Mouse (Mus musculus): ENCODE results near the gene Cd3e.
"Not testable (repeated sequence)": the region's sequence is repeated elsewhere in the genome, so short reads cannot be mapped to it uniquely, and the experiment has no call there.

Cd3e gene

GRCm38 (mm10) chr9:44977813-44978212, 31.6 kb downstream of the Cd3e start:
- DNase-seq (ENCODE audit: low spot score): no peak

DNA sequence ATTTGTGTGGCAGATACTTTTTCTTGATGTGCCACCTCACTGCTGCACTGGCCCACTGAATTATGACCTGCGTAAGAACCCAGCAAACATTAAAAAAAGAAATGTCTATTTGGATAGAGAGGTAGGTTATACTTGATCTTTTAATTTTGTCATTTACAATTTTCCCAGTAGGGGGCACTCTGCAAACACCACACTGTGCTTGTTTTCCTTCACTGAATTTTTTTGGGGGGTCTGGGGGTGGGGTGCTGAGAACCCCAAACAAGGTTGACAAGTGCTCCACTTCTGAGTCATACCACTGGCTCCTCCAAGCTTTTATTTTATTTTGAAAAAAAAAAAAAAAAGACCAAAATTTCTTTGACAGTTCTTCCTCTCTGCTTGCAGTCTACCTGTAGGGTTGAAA, 40.0 kb downstream of the Cd3e start:
- no peak for DNase-seq (ENCODE audit: low spot score)

GRCm38 (mm10) chr9:44967763-44968162, 41.7 kb downstream of the Cd3e start:
- DNase-seq (ENCODE audit: low spot score): not testable (repeated sequence)

DNA sequence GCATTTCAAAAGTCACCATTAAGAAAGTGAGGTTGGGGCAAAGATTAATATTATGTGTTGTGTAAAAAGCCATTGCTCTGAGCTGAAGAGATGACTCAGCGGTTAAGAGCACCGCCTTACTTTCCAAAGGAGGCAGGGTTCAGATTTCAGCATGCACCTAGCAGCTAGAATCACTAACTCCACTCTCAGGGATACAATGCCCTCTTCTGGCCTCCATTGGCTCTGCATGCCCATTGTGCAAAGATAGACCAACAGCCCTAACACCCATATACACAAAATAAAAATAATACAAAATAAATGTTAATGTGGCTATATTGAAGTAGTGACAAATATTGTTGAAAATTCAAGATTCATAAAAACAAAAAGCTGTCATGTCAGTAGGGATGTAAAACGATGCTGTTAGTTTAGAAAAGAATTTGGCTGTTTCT, 42.6 kb downstream of the Cd3e start:
- DNase-seq (ENCODE audit: low spot score): peak; percentile 72

DNA sequence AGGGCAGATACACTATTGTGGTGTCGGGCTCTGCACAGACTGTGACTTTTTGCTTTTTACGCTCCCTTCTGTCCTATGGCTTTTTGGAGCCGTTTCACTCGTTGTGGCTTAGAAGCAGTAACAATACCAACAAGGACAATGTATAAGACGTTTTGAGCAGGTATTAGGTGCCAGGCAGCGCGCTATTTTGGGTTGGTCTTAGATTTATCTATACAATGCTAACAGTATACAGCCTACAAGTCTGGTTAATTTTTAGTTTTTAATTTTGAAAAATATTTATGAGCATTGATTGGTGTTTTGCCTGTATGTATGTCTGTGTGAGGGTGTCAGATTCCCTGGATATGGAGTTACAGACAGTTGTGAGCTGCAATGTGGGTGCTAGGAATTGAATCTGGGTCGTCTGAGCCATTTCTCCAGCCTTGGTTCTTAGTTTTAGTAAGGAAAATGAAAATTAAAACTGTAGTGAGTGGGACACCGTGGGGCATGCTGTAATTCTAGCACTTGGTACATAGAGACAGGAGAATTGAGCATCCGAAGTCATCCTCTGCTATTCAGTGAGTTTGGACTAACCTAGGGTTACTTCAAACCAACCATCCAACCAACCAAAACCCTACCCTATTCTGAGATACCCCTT, 43.5 kb downstream of the Cd3e start:
- no peak for DNase-seq (ENCODE audit: low spot score)

DNA sequence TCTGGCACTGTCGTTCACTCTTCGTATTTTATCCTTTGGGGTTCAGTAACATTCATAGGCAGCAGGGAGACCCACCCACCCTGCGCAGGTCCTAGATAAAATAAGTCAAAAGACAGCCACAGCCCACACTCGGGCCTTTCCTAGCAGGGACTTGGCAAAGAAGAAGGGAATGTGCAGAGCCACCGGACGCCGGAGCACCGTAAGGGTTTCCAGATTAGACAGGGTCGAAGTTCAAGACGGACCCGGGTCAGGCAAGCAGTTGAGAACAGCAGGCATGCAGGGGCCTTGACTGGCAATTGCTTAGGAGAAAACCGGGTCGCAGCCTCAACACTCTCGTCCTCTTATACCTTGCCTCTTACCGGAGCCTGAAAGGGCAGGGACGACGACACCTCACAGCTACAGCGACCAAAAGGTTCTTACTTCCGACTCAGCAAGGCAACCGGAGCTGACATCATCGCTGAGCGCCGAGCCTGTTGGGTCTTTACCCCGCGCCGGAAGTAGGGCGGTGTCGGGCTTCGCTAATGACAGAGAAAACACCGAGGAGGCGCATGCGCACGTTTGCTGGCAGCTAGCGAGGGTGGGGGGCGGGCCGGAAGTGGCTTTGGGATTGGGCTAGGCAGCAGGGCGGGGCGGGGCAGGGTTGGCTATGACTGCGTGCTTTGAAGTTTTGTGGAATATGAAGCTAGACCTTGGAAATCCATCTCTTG, 44.1 kb downstream of the Cd3e start, which contains the start of gene Ube4a:
Gene Ube4a (minus strand): TSS at position 475 of the 707 bp plus-strand sequence.
- peak; percentile 99 for DNase-seq (ENCODE audit: low spot score)

GRCm38 (mm10) chr9:44954432-44954831, 55.0 kb downstream of the Cd3e start:
- DNase-seq (ENCODE audit: low spot score): no peak
